Mouse (Mus musculus): ENCODE data around the gene Hspe1.
"Not testable (repeated sequence)": the region's sequence is repeated elsewhere in the genome, so short reads cannot be mapped to it uniquely, and the experiment has no call there.

The Hspe1 gene

DNA sequence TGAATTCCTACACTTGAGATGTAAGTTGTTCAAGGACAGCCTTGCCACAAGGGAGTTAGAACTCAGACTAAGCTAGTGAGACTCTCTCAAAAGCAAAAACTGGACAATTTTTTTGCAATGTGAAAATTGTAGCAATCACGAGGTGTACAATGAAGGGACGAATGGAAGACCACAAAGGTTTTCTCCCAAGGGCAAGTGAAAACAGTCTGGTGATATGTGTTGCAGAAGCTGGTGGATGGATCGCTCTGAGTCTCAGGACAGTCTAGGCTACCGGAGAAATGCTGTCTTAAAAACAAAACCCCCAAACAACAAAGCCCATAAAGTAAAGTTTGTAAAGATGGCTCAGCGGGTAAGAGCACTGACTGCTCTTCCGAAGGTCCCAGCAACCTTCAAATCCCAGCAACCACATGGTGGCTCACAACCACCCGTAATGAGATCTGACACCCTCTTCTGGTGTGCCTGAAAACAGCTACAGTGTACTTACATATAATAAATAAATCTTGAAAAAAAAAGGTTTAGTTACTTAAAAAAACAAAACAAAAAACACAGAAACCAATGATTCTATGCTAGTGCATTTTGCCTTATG, 2.1 kb upstream of the Hspe1 start:
- no peak for DNase-seq (ENCODE audit: low spot score in 2 of 2)

DNA sequence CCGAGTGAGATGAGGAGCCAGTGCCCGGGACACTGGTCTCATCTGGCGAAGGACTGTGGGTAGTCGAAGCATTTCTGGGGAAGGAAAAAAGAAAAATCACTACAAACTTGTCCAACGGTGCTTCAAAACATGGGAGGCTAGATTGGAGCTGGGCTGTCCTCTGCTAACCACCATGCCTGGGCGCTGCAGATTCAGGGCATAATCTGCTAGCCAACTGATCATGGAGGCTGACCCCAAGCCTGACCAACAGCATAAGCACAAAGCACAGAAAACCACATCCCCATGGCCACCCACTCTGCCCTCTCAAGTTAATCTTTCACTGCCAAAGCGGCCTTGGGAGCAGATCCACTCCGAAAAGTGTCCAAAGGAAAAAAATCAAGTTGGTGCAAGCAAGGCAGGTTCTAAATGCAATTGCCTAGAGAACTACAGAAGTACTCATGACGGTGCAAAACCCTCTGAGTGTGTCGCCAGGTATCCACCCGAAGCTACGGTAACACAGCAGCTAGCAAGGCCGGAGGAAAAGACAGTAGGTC, 998 bp upstream of the Hspe1 start:
- no peak for DNase-seq (ENCODE audit: low spot score in 2 of 2)

DNA sequence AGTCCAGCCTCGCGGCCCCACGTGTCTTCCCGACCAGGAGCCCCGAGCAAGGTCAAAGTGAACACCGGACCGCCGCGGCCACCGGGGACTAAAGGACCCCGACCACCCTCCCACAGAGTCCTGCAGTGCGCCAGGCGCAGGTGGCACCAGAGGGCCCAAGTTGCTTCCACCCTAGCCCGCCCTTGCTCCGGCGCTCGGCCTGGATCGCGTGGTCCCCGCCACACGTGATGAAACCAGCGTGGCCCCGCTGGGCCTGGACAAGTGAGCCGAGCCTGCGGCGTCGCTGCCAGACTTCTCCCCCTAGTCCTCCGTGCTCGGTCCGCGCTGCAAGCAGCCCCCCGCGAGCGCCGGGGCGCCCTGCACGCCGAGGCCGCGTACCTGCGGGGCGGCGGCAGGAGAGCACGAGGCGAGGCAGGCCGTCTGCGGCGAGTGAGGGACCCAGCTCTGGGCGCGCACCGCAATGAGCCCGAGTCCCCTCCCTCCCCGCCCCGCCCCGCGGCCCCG, 479 bp upstream of the Hspe1 start:
- DNase-seq (ENCODE audit: low spot score in 2 of 2) = peak in 1 of 2 experiments; percentile 71

DNA sequence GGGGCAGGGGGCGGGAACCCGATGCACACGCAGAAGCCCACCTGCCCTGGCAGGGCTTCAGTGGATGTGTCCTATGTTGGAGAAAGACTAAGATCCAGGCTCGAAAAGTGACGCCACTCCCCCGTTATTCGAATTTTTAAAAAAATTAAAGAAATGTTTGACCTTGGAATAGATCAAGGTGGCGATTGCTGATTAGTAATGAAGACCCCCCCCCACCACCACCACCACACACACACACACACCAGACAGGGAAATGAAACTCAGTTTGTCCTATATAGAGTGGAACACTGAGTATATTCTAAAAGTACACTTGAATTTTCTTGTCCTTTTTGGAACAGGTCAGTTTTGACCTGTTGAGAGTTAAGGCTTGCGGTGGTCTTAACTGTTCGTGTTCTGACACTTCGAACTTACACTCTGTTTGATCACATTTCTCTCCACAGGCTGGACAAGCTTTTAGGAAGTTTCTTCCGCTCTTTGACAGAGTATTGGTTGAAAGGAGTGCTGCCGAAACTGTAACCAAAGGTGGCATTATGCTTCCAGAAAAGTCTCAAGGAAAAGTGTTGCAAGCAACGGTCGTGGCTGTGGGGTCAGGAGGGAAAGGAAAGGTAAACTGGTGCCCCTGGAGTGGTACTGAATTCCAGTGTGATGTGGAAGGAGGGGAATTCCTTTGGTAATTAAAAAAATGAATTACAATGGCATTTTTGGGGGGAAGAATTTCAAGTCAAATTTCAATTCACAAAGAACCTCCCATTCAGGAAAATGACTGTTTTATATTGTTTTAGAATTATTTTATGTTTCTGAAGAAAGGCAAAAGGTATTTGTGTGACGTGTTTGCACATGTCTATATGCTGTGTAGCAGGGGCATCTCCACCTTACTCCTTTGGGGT, 922 bp downstream of the Hspe1 start:
- DNase-seq (ENCODE audit: low spot score in 2 of 2) = no peak

DNA sequence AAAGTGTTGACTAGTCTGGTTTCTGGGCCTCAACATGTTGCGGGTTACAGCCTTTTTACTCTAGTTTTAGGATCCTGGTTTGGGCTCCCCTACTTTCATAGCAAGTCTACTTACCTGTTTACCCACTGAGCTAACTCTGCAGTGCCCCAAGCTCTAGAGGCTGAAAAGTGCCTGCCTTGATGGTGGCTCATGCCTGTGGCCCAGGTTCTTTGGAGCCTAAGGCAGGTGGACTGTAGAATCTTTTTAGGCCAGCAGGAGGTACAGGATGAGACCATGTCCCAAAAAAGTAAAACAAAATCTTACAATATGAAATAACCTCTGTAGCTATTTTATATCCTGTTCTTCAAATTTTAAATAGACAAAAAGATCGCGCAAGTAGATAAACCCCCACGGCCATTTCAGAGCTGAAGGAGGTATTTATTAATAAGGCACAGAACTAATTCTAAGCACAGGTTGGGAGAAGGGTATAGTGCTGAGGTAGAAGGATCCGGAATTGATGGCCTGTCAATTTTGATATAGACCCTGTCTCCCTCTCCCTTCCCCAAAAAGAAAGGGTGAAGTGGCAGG, 1.6 kb downstream of the Hspe1 start:
- no peak for DNase-seq (ENCODE audit: low spot score in 2 of 2)

DNA sequence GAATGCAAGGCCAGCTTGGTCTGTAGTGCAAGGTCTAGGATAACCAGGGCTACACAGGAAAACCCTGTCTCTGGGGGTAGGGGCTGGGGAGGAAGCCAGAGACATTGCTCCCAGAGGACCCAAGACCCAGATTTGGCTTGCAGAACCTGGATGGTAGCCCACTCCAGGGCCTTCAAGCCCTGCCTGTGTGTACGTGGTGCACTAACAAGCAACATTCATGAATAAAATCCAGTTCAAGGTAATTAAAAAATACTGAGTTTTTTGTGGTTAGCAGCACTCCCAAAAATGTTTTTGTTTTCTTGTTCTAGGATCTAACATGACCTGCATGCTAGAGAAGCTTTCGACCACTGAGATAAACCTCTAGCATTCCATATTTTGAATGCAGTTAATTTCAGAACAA, 4.1 kb downstream of the Hspe1 start:
- no peak for DNase-seq (ENCODE audit: low spot score in 2 of 2)

DNA sequence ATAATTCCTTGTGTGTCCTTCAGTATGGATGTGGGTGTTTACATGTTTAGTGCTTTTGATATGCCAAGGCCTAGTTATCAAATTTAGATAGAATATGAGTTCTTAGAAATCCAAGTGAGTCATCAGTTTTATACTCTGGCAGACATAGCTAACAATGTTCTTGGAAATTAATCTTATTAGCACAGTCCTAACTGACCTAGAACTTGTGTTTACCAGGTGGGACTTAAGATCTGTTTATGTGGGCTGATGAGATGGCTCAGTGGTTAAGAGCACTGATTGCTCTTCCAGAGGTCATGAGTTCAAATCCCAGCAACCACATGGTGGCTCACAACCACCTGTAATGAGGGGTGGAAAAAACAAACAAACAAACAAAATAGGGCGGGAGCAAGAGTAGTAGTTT, 4.5 kb downstream of the Hspe1 start:
- DNase-seq (ENCODE audit: low spot score in 2 of 2) = no peak

DNA sequence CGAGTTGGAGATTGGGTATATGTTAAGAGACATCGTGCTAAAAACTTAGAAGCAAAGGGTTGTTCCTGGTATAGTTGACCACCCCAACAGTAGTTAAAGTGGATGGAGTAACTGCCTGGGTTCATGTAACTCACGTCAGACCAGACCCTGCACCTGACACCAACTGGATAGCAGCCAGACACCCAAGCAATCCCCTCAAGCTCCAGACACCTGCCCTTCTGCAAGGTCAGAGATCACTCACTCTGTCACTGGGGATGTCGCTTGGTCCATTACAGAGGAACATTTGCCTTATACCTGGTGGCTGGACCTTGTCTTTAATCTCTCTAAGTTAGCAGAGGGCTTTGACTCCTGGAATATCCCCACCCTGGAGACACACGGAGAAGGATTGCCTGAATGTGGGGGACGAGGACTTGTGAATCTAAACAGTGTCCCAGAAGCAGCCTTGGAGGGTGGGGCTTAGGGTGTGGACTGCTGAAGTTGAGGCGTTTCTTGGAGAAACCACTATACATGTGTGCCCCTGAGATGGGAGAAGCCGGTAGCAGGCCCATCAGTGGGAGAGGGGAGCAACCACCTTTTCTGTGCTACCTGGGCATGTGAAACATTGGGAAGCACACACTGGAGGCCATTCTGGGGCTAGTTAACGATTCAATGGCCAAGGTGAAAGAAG, 19.1 kb downstream of the Hspe1 start:
- no peak for DNase-seq (ENCODE audit: low spot score in 2 of 2)

DNA sequence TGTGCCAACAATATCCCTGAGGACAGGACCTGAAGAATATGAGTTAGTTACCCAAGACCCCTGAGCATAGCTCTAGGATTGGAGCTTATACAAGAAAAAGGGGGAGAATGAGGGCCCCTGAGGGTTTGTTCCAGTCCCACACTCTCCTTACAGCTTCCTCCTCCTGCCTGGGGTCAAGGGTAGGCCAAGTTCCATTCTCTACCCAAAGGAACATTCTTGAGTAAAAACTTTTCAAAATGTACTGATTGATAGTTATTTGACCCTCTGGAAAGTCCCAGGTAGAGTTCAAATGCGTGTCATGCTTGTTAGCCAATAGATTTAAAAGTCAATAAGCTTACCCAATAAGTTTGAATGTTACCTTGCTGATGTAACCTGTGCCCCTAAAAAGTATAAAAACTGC, 19.7 kb downstream of the Hspe1 start:
- DNase-seq (ENCODE audit: low spot score in 2 of 2) = no peak

DNA sequence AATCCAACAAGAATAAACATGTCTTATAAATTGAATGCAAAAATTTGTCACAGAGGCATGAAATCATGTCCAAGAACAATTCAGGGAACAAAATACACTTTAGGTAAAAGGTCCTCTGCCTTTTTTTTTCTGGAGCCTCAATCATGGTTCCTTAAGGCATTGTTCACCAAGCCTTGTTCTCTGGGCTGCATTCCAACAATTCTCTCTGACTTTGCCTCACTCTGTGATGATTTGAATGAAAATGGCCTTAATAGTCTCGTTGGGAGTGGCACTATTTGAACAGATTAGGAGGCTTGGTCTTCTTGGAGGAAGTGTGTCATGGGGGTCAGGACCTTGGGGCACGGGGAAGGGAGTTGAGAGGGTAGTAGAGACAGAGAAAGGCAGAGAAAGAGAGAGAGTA, 20.5 kb downstream of the Hspe1 start:
- DNase-seq (ENCODE audit: low spot score in 2 of 2) = no peak

DNA sequence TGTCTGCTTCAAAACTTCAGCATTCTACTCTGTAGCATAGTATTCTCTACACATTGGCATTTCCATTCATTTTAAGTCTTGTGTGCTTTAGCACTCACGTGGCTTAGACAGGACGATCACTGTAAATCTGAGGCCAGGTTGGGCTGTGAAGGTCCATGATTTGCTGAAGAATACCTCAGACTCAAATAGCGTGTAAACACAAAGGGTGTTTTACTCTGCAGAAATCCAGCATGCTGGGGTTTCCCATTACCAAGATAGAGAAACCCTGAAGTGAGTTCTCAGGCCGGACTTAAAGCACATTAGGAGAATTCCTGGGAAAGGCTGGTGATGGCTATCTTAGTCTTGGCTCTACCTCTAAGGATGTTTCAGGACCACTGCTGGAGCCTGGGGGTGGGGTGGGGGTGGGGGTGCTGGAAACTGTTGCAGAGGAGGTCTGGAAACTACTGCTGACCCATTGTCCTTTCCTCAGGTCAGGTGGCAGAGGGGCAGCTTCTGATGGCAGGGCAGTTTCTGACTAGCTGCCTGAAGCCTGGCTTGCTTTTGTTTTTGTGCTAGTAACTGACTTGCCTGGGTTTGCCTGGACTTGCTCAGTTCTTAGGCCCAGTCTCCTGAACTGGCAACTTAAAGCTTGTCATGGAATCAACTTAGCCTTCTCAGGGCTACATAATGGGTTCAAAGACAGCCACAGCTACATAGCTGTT, 21.3 kb downstream of the Hspe1 start:
- DNase-seq (ENCODE audit: low spot score in 2 of 2) = no peak

DNA sequence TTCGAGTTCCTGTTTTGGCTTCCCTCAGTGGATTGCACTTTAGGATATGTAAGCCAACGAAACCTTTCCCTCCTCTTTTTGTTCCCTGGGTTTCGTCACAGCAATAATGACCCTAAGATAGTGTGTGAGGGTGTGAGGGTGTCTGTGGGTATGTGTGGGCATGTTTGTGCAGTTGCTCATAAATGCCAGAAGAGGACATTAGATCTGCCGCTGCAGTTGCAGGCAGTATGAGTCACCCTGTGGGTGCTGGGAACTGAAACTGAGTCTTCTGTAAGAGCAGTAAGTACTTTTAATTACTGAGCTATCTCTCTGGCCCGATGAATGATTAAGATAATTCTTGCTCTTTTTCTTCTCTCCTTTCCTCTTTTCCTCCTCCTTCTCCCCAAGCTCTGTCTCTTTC, 35.1 kb downstream of the Hspe1 start:
- DNase-seq (ENCODE audit: low spot score in 2 of 2) = no peak

DNA sequence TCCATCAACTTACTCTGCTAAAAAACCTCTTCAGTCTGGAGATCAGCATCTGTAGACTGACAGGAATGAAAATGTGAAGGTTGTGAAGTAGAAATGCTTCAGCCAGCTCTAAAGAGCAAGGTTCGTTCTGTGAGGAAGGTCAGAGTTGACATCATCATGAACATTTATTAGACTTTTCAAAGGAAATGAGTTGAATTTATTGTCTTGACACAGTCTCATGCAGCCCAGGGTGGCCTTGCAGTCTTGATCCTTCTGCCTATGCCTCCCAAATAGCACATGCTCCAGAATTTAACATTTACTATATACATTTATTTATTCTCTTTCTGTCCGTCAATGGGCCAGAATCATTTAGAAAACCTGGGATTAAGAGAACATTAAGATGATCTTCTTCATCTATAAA, 35.6 kb downstream of the Hspe1 start:
- no peak for DNase-seq (ENCODE audit: low spot score in 2 of 2)

DNA sequence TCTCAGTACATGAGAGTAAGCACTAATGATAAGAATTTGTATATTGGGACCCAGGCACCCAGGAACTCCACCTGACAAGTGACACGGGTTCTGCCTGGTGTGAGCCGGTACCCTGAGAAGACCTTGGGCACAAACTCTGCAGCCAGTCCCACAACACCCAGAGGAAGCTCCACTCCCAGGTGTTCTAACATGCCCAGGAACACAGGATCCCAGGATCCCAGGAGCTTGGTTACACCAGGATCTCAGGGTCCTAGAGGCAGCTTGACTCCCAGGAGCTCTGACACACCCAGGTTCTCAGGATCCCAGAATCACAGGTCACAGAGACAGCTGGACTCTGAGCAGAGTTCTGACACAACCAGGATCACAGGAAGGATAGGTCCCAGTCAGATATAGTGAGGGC, 36.2 kb downstream of the Hspe1 start:
- DNase-seq (ENCODE audit: low spot score in 2 of 2) = not testable (repeated sequence)

DNA sequence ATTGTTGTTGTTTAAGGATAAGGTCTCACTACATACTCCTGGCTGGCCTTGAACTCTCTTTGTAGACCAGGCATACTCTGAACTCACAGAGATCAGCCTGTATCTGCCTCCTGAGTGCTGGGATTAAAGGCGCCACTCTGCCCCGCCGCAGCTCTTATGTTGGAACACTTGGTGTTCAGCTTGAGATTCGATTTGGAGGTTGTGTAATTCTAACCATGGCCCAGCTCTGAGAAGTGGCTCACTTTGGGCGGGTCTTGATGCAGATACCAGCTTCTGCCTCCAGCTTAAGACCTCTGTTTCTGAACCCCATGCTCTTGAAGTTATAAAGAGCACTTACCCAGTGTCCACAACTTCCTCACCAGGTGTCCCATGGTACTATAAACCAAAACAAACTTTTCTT, 41.8 kb downstream of the Hspe1 start:
- DNase-seq (ENCODE audit: low spot score in 2 of 2) = no peak

DNA sequence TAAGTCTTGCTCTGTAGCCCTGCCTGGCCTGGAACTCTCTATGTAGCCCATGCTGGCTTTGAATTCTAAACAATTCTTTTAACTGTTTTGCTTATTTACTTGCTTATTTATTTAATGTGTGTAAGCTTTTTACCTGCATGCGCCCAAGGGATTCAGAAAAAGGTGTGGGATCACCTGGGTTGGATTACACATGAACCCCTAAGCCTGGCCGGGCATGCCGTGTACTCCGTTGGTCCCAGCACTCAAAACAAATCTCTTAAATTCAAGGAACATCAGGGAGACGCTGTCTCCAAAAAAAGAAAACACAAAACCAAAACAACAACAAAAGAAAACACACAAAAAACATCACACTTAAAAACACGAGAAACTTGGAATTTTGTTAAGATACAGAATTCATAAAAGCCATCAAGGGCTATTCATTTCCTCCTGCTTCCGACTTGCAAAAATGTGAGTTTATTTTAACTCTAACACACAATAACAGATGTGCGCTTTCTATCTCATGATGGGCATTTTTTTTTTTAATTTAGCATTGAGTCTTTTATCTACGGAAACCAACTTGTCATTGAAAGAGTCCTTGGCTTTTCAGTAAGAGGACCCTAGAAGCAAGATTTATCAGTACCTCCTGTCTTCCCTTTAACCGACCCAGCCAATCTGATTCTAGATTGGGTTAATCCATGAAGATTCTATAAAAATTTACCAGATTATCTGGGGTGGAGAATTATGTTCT, 42.4 kb downstream of the Hspe1 start:
- no peak for DNase-seq (ENCODE audit: low spot score in 2 of 2)

DNA sequence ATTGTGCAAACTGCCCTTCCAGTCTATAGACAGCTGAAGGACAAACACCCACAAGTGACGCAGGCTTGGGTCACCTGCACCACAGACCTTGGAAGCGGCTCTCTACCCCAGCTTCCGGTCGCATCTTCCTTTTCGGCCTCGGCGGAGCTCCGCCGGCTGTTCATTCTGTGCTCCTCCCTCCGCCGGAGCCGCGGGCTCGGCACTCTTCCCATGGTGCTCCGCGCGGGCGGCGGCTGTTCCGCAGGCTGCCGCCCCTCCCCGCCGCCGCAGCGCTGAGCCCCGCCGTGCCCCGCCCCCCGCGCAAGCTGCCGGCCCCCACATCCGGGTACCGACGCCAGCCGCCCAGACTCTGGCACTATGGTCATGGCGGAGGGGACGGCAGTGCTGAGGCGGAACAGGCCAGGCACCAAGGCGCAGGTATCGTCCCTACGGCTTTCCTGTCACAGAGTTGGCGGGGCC, 43.0 kb downstream of the Hspe1 start, which contains the start of gene Mob4:
Mob4 (plus strand) TSS at position 289 of the 459 bp plus-strand sequence.
- DNase-seq (ENCODE audit: low spot score in 2 of 2) = peak; percentile 93 to 95

DNA sequence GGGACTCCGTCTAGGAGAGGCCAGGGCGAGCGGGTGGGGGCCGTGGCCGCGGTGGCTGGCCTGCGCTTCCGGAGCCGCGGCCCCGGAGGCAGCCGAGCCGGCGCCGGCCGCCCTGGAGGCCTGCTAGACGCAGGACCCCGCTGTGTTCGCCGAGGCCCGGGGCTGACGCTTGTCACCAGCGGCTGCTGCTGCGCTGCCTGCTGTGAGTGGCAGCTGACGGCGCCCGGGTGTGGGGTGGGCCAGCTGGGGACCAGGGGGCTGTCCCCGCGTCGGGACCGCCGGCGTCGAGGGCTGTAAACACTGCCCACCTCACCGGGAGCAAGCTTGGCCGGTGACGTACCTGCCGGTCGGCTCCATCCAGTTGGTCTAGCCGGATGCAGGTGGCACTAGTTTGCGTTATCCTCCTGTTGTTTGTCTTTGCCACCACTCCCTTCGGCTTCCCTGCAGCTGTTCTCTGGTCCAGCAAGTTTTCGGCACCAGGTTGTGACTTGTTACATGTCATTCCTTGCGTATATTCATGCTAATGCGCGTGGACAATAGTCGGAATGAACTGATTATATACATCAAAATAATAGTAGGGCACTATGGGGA, 43.6 kb downstream of the Hspe1 start:
- DNase-seq (ENCODE audit: low spot score in 2 of 2) = peak in 1 of 2 experiments; percentile 62

DNA sequence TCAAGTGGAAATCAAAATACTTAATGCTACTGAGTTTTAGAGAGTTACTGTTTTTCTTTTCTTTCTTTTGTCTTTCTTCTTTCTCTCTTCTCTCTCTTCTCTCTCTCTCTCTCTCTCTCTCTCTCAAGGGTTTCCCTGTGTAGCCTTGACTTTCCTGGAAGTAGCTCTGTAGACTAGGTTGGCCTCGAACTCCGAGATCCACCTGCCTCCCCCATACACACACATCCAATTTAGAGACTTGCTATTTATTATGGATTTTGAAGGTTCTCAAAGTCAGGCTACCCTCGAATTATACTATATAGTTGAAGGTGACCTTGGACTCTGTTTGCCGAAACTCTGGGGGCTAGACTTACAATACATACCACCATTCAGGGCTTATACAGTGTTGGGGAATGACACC, 44.4 kb downstream of the Hspe1 start:
- DNase-seq (ENCODE audit: low spot score in 2 of 2) = no peak

DNA sequence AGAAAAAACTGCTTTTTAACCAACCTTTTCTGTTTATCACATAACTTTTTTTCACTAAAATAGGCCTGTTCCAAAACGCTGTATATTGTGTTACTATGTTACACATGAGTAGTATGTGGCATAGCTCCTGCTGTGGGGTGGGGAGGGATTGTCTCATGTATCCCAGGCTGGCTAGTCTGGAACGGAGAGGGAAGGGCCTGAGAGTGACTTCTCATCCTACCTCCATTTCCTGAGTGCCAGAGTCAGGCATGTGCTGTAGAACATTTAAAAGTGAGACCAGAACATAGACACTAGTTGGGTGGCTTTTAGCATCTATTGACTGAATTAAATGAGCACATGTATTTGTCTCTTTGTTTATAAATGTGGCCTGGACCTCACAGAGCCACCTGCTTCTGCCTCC, 45.2 kb downstream of the Hspe1 start:
- DNase-seq (ENCODE audit: low spot score in 2 of 2) = no peak

Measured in urinary bladder, postnatal 4 days (tissue).